Mouse (Mus musculus) neural tube, embryonic 14.5 days (tissue): ENCODE results near the gene Coro1c. TPM values are rescaled to one million over a fixed set of nuclear protein-coding genes. Genes with fewer than 3 reads are reported as not detected.
A peak's percentile ranks its signal among the peaks of the same experiment; 100 is the strongest.

ENCODE experiments used
- ATAC-seq: fragments of 200-750 bp; cut with Nextera tagmentation; 2 replicates; pipeline ENCODE4 v1.8.0; 2017; ENCODE audit warnings: low read depth, mild to moderate bottlenecking, moderate TSS enrichment, moderate library complexity
- H3K27ac ChIP-seq: fragments of 300-500 bp; sonication (generic); 2 replicates; pipeline ENCODE4 v1.5.1; 2014; ENCODE audit warnings: low read depth, mild to moderate bottlenecking, control low read depth, low read length, moderate library complexity, mixed read lengths
- H3K27me3 ChIP-seq: fragments of 300-500 bp; sonication (generic); 2 replicates; pipeline ENCODE4 v1.6.1; 2014; ENCODE audit warnings: low read length; ENCODE audit not compliant: control insufficient read depth, insufficient read depth
- H3K36me3 ChIP-seq: fragments of 300-500 bp; sonication (generic); 2 replicates; pipeline ENCODE4 v1.6.1; 2014; ENCODE audit warnings: low read length, mixed read lengths; ENCODE audit not compliant: control insufficient read depth, insufficient read depth
- H3K4me1 ChIP-seq: fragments of 300-500 bp; sonication (generic); 2 replicates; pipeline ENCODE4 v1.6.1; 2014; ENCODE audit warnings: low read length; ENCODE audit not compliant: control insufficient read depth, insufficient read depth
- H3K4me2 ChIP-seq: fragments of 300-500 bp; sonication (generic); 2 replicates; pipeline ENCODE4 v1.6.1; 2014; ENCODE audit warnings: mild to moderate bottlenecking, low read depth, low read length, control low read depth
- H3K4me3 ChIP-seq: fragments of 300-500 bp; sonication (generic); 2 replicates; pipeline ENCODE4 v1.5.1; 2014; ENCODE audit warnings: low read depth, low read length, control low read depth, mixed read lengths
- H3K9ac ChIP-seq: fragments of 300-500 bp; sonication (generic); replicated peaks from 2 replicates; pipeline ENCODE4 v1.6.1; 2014; ENCODE audit warnings: low read depth, mild to moderate bottlenecking, control low read depth, low read length, mixed read lengths
- H3K9me3 ChIP-seq: fragments of 300-500 bp; sonication (generic); 2 replicates; pipeline ENCODE4 v1.6.1; 2016; ENCODE audit warnings: low read length; ENCODE audit not compliant: control insufficient read depth
- WGBS: fragments of 180-500 bp; shearing (Covaris S2); extraction: QIAGEN DNeasy Blood & Tissue Kit; methylation state at CpG from one replicate; pipeline ENCODE4 v1.1.7; 2014; 5-methylcytosine and 5-hydroxymethylcytosine counted together
- polyA plus RNA-seq: library from polyadenylated mRNA; unstranded; fragments of >200 nt; fragmentation: Nextera tagmentation; extraction: Ambion mirVana; gene quantifications from 2 replicates; pipeline ENCODE4 v1.2.1, GENCODE M21; 2014

Coro1c gene
- polyA plus RNA-seq, 1 experiment from 2014 or later: 148 TPM

GRCm38 (mm10) chr5:113799691-113800090 lies 108.9 kb downstream of the Coro1c start:
- peak overlapping the region; percentile 57; the same call in 1 of the 2 replicates for H3K27ac ChIP-seq
- H3K27me3 ChIP-seq: no peaks in the 10 kb centered on the region
- no peaks in the 10 kb centered on the region for H3K9me3 ChIP-seq
- H3K36me3 ChIP-seq: no peaks in the 10 kb centered on the region
- no peak overlapping the region for H3K9ac ChIP-seq
- H3K4me3 ChIP-seq: no peak overlapping the region
- 47% methylated on average over 5 of the region's 5 CpGs for WGBS
- peaks cover 5% of the 10 kb centered on the region for H3K4me1 ChIP-seq
- no peak for ATAC-seq
- 0 out of 2 replicates have a peak overlapping the region, but pooled peaks have one; percentile 6 for H3K4me2 ChIP-seq

- ATAC-seq: no peak
- no peak overlapping the region for H3K9ac ChIP-seq
- no peak overlapping the region for H3K4me2 ChIP-seq
- no peak overlapping the region for H3K4me3 ChIP-seq
- H3K4me1 ChIP-seq: peaks cover 5% of the 10 kb centered on the region
- WGBS: 83% methylated on average over 9 of the region's 9 CpGs
- no peak overlapping the region for H3K27ac ChIP-seq
- H3K27me3 ChIP-seq: no peaks in the 10 kb centered on the region
- no peaks in the 10 kb centered on the region for H3K36me3 ChIP-seq
- no peaks in the 10 kb centered on the region for H3K9me3 ChIP-seq
Measured at GRCm38 (mm10) chr5:113798525-113798924, 110.0 kb downstream of the Coro1c start.

GRCm38 (mm10) chr5:113797149-113797882 lies 111.2 kb downstream of the Coro1c start:
- H3K4me2 ChIP-seq: no peak overlapping the region; the same call in 1 of the 2 replicates
- H3K36me3 ChIP-seq: no peaks in the 10 kb centered on the region
- H3K27ac ChIP-seq: no peak overlapping the region
- no peak overlapping the region for H3K4me3 ChIP-seq
- WGBS: 10% methylated on average over 19 of the region's 19 CpGs
- no peak for ATAC-seq
- no peak overlapping the region for H3K9ac ChIP-seq
- H3K9me3 ChIP-seq: no peaks in the 10 kb centered on the region
- H3K27me3 ChIP-seq: no peaks in the 10 kb centered on the region
- H3K4me1 ChIP-seq: peaks cover 5% of the 10 kb centered on the region

- peaks cover 5% of the 10 kb centered on the region for H3K4me1 ChIP-seq
- no peaks in the 10 kb centered on the region for H3K27me3 ChIP-seq
- WGBS: 8% methylated on average over 13 of the region's 13 CpGs
- H3K4me2 ChIP-seq: no peak overlapping the region; the same call in 1 of the 2 replicates
- ATAC-seq: no peak
- no peaks in the 10 kb centered on the region for H3K36me3 ChIP-seq
- no peak overlapping the region for H3K27ac ChIP-seq
- H3K9ac ChIP-seq: no peak overlapping the region
- no peak overlapping the region for H3K4me3 ChIP-seq
- H3K9me3 ChIP-seq: no peaks in the 10 kb centered on the region
Measured at GRCm38 (mm10) chr5:113796401-113797148, 112.0 kb downstream of the Coro1c start.

Other genes with a start within 250 kb of the Coro1c start
- not detected in 2 replicates for gene 1700069L16Rik, start 184.0 kb downstream of the Coro1c start, polyA plus RNA-seq
- gene Ficd, start 173.0 kb downstream of the Coro1c start, polyA plus RNA-seq: 6.3 and 7.3 TPM in 2 replicates
- gene Sart3, start 136.2 kb downstream of the Coro1c start, polyA plus RNA-seq: 33.7 and 37.1 TPM in 2 replicates
- gene Iscu, start 136.0 kb downstream of the Coro1c start, polyA plus RNA-seq: 79.5 and 91.3 TPM in 2 replicates
- gene Tmem119, start 108.2 kb downstream of the Coro1c start, polyA plus RNA-seq: 0.99 and 5.2 TPM in 2 replicates
- gene Selplg, start 76.1 kb downstream of the Coro1c start, polyA plus RNA-seq: 1.8 and 2.5 TPM in 2 replicates
- gene Ssh1, start 85.1 kb upstream of the Coro1c start, polyA plus RNA-seq: 19.2 and 20.9 TPM in 2 replicates
- gene Dao, start 94.9 kb upstream of the Coro1c start, polyA plus RNA-seq: not detected in 2 replicates
- 16.9 and 17.6 TPM in 2 replicates for gene Usp30, start 156.7 kb upstream of the Coro1c start, polyA plus RNA-seq
- 80.0 and 80.3 TPM in 2 replicates for gene Svop, start 182.8 kb upstream of the Coro1c start, polyA plus RNA-seq
- 8.2 TPM in 2 replicates for gene Alkbh2, start 219.5 kb upstream of the Coro1c start, polyA plus RNA-seq
- gene Ung, start 221.6 kb upstream of the Coro1c start, polyA plus RNA-seq: 4.1 and 4.8 TPM in 2 replicates
- 3.2 and 4.8 TPM in 2 replicates for gene Acacb, start 237.8 kb upstream of the Coro1c start, polyA plus RNA-seq